Mouse (Mus musculus) limb, embryonic 12.5 days (tissue): ENCODE results near the gene Cpa4. TPM values are rescaled to one million over a fixed set of nuclear protein-coding genes. Genes with fewer than 3 reads are reported as not detected.

Experiments used
- ATAC-seq: fragments of 200-750 bp; cut with Nextera tagmentation; 2 replicates; pipeline ENCODE4 v1.8.0; 2017; ENCODE audit warnings: low read depth, moderate TSS enrichment; ENCODE audit not compliant: insufficient number of reproducible peaks, insufficient read depth, low FRiP score, low TSS enrichment
- H3K27ac ChIP-seq: fragments of 300-500 bp; sonication (generic); 2 replicates; pipeline ENCODE4 v1.5.1; 2016; ENCODE audit warnings: mild to moderate bottlenecking, moderate library complexity
- H3K27me3 ChIP-seq: fragments of 300-500 bp; sonication (generic); 2 replicates; pipeline ENCODE4 v1.6.1; 2016; ENCODE audit warnings: mild to moderate bottlenecking, moderate library complexity
- H3K36me3 ChIP-seq: fragments of 300-500 bp; sonication (generic); 2 replicates; pipeline ENCODE4 v1.6.1; 2016; ENCODE audit warnings: mild to moderate bottlenecking, moderate library complexity
- H3K4me1 ChIP-seq: fragments of 300-500 bp; sonication (generic); replicated peaks from 2 replicates; pipeline ENCODE4 v1.6.1; 2016
- H3K4me2 ChIP-seq: fragments of 300-500 bp; sonication (generic); 2 replicates; pipeline ENCODE4 v1.6.1; 2016; ENCODE audit warnings: mild to moderate bottlenecking, moderate library complexity
- H3K4me3 ChIP-seq: fragments of 300-500 bp; sonication (generic); replicated peaks from 2 replicates; pipeline ENCODE4 v1.5.1; 2016; ENCODE audit warnings: mild to moderate bottlenecking
- H3K9ac ChIP-seq: fragments of 300-500 bp; sonication (generic); replicated peaks from 2 replicates; pipeline ENCODE4 v1.6.1; 2016; ENCODE audit warnings: mild to moderate bottlenecking, moderate library complexity
- H3K9me3 ChIP-seq: fragments of 300-500 bp; sonication (generic); 2 replicates; pipeline ENCODE4 v1.6.1; 2016; ENCODE audit warnings: mild to moderate bottlenecking, moderate library complexity
- WGBS: fragments of 180-500 bp; shearing (Covaris S2); methylation state at CpG from one replicate; pipeline ENCODE4 v1.1.7; 2016; 5-methylcytosine and 5-hydroxymethylcytosine counted together
- polyA plus RNA-seq: library from polyadenylated mRNA; unstranded; fragments of >200 nt; fragmentation: Nextera tagmentation; extraction: Ambion mirVana; gene quantifications from 2 replicates; pipeline ENCODE4 v1.2.1, GENCODE M21; 2016

The Cpa4 gene
- polyA plus RNA-seq, 1 experiment from 2014 or later: 1.9 TPM

- Histone ChIP-seq H3K4me2 (no peak overlapping the region), H3K9ac (no peak overlapping the region), H3K9me3 (0 out of 2 replicates have a peak, but pooled peaks cover 4% of the 10 kb centered on the region), H3K27me3 (no peaks in the 10 kb centered on the region), H3K4me3 (no peak overlapping the region), H3K4me1 (peaks cover 60% of the 10 kb centered on the region), H3K27ac (peak overlapping the region; percentile 86), H3K36me3 (peaks cover 1% of the 10 kb centered on the region; the same call in 1 of the 2 replicates)
- no peak for ATAC-seq
- WGBS: 49% methylated on average over 6 of the region's 6 CpGs
Observed at GRCm38 (mm10) chr6:30552628-30553027, 15.5 kb upstream of the Cpa4 start.

DNA sequence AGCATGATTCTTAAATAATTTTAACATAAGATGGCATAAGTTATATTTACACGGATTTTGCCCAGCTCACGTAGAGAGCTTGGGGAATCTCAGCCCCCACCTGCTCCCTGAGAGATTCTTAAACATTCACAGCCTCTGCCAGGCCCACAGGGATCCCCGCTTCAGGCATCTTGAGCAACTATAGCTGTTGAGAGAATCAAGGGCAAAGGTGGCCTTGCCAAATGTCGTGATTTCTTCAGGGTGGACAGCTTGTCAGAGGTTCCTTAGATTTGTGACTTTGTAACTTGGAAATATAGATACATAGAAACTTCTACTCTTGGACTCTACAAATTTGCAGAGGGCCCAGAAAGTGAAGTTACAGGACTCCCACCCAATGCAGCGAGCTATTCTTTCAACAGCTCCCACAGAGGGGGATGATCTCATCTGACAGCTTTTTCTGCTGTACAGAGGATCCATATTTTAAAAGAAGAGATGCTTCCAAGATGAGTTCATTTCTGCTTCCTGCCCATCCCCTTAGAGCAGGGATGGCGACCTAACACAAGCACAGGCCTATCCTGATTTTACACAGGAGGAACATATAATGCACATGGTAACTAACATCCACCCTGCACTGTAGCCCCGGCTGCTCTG, 14.7 kb upstream of the Cpa4 start:
- Histone ChIP-seq H3K4me3 (no peak overlapping the region), H3K4me2 (no peak overlapping the region), H3K9me3 (0 out of 2 replicates have a peak, but pooled peaks cover 4% of the 10 kb centered on the region), H3K27me3 (no peaks in the 10 kb centered on the region), H3K27ac (peak overlapping the region; percentile 76), H3K9ac (no peak overlapping the region), H3K4me1 (peaks cover 51% of the 10 kb centered on the region), H3K36me3 (peaks cover 10% of the 10 kb centered on the region; the same call in 1 of the 2 replicates)
- 74% methylated on average over 7 of the region's 7 CpGs for WGBS
- ATAC-seq: no peak

- peaks cover 45% of the 10 kb centered on the region for H3K4me1 ChIP-seq
- no peak overlapping the region for H3K9ac ChIP-seq
- no peak for ATAC-seq
- H3K4me2 ChIP-seq: no peak overlapping the region
- peaks cover 14% of the 10 kb centered on the region; the same call in 1 of the 2 replicates for H3K36me3 ChIP-seq
- no peak overlapping the region for H3K4me3 ChIP-seq
- 0 out of 2 replicates have a peak, but pooled peaks cover 4% of the 10 kb centered on the region for H3K9me3 ChIP-seq
- WGBS: 36% methylated on average over 5 of the region's 5 CpGs
- H3K27ac ChIP-seq: peak overlapping the region; percentile 76; the same call in 1 of the 2 replicates
- H3K27me3 ChIP-seq: no peaks in the 10 kb centered on the region
Observed at GRCm38 (mm10) chr6:30554092-30554491, 14.1 kb upstream of the Cpa4 start.

GRCm38 (mm10) chr6:30554621-30555170, 13.5 kb upstream of the Cpa4 start:
- peaks cover 39% of the 10 kb centered on the region for H3K4me1 ChIP-seq
- 80% methylated on average over 5 of the region's 5 CpGs for WGBS
- no peak for ATAC-seq
- no peak overlapping the region for H3K4me3 ChIP-seq
- no peaks in the 10 kb centered on the region for H3K27me3 ChIP-seq
- peaks cover 14% of the 10 kb centered on the region for H3K36me3 ChIP-seq
- no peak overlapping the region for H3K4me2 ChIP-seq
- H3K9me3 ChIP-seq: 0 out of 2 replicates have a peak, but pooled peaks cover 4% of the 10 kb centered on the region
- peak overlapping the region; percentile 51; the same call in 1 of the 2 replicates for H3K27ac ChIP-seq
- H3K9ac ChIP-seq: no peak overlapping the region

DNA sequence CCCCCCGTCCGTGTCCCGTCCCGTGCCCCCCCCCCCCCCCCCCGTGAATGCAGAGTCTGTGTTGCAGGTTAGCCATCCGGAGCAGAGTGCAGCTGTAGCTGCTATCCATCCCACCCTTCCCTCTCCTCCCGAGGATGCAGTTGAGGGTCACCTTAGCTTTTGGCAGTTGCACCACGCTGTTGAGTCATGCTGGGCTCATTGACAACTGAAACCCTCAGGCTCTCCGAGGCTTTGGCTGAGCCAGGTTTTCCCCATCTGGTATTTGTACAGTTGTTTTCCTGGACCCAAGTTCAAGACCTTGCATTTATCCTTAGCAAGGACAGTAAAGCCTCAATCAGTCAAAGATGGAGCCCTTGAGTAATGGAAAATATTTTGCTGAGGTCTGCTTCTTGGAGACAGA, 12.1 kb upstream of the Cpa4 start:
- Histone ChIP-seq H3K27ac (no peak overlapping the region), H3K36me3 (peaks cover 14% of the 10 kb centered on the region), H3K4me1 (peaks cover 29% of the 10 kb centered on the region), H3K27me3 (no peaks in the 10 kb centered on the region), H3K4me3 (no peak overlapping the region), H3K9ac (no peak overlapping the region), H3K4me2 (no peak overlapping the region), H3K9me3 (0 out of 2 replicates have a peak, but pooled peaks cover 1% of the 10 kb centered on the region)
- no peak for ATAC-seq
- WGBS: 14% methylated on average over 6 of the region's 9 CpGs

- Histone ChIP-seq H3K4me3 (no peak overlapping the region), H3K27ac (no peak overlapping the region), H3K36me3 (peaks cover 31% of the 10 kb centered on the region), H3K9ac (no peak overlapping the region), H3K9me3 (no peaks in the 10 kb centered on the region), H3K4me2 (no peak overlapping the region), H3K27me3 (no peaks in the 10 kb centered on the region), H3K4me1 (peaks cover 2% of the 10 kb centered on the region; the same call in 1 of the 2 replicates)
- WGBS: 40% methylated on average over 1 of the region's 1 CpGs
- no peak for ATAC-seq
Observed at GRCm38 (mm10) chr6:30559726-30560125, 8.4 kb upstream of the Cpa4 start.

- Histone ChIP-seq H3K9ac (no peak overlapping the region), H3K27ac (no peak overlapping the region), H3K4me2 (no peak overlapping the region), H3K36me3 (peaks cover 36% of the 10 kb centered on the region), H3K4me3 (no peak overlapping the region), H3K4me1 (no peaks in the 10 kb centered on the region), H3K27me3 (no peaks in the 10 kb centered on the region), H3K9me3 (no peaks in the 10 kb centered on the region)
- no peak for ATAC-seq
- 82% methylated on average over 4 of the region's 4 CpGs for WGBS
Observed at GRCm38 (mm10) chr6:30562132-30562531, 6.0 kb upstream of the Cpa4 start.

DNA sequence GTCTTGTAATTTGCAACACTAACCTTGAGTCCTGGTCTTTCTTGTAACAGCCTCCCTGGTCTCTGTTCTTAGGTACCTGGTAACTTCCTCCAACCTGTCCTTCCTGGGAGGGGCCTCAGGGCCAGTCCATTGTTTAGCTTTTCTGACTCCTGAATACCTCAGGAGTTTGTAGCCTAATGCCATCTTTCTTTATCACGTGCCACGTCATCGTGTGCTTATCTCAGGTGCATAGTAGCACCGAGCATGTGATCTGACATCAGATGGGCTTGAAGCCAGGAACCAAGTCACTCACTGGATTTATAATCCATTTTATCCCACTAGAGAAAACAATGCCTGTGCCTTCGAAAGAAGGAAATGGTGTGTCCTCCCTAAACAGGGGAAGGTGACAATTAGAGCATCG, 4.6 kb upstream of the Cpa4 start:
- no peaks in the 10 kb centered on the region for H3K9me3 ChIP-seq
- H3K4me1 ChIP-seq: no peaks in the 10 kb centered on the region
- H3K9ac ChIP-seq: no peak overlapping the region
- no peak overlapping the region for H3K4me3 ChIP-seq
- no peak overlapping the region for H3K4me2 ChIP-seq
- no peak for ATAC-seq
- no peaks in the 10 kb centered on the region for H3K27me3 ChIP-seq
- WGBS: 87% methylated on average over 6 of the region's 6 CpGs
- no peak overlapping the region for H3K27ac ChIP-seq
- H3K36me3 ChIP-seq: peaks cover 25% of the 10 kb centered on the region

DNA sequence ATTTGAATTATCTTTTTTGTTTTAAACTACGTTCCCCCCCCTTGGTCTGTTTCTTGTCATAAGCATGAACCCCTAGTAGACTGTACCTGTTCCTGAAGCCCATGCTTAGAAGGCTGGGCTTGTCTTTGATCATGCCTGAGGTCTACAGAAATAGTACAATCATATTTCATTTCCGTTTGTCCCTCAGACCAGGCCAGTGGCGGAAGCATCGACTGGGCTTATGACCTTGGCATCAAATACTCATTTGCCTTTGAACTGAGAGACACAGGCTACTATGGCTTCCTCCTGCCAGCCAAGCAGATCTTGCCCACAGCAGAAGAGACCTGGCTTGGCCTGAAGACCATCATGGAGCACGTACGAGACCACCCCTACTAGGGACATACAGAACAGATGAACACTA, 4.1 kb upstream of the Cpa4 start:
- whole genome bisulfite sequencing: 92% methylated on average over 6 of the region's 6 CpGs
- no peak for ATAC-seq
- Histone ChIP-seq H3K9ac (no peak overlapping the region), H3K27me3 (no peaks in the 10 kb centered on the region), H3K9me3 (no peaks in the 10 kb centered on the region), H3K4me3 (no peak overlapping the region), H3K4me2 (no peak overlapping the region), H3K36me3 (peaks cover 21% of the 10 kb centered on the region), H3K27ac (no peak overlapping the region), H3K4me1 (no peaks in the 10 kb centered on the region)

- peaks cover 16% of the 10 kb centered on the region for H3K4me1 ChIP-seq
- peaks cover 13% of the 10 kb centered on the region; the same call in 1 of the 2 replicates for H3K36me3 ChIP-seq
- 89% methylated on average over 10 of the region's 10 CpGs for WGBS
- no peak overlapping the region for H3K27ac ChIP-seq
- H3K9me3 ChIP-seq: no peaks in the 10 kb centered on the region
- H3K4me3 ChIP-seq: no peak overlapping the region
- H3K4me2 ChIP-seq: no peak overlapping the region
- H3K9ac ChIP-seq: no peak overlapping the region
- ATAC-seq: no peak
- no peaks in the 10 kb centered on the region for H3K27me3 ChIP-seq
Observed at GRCm38 (mm10) chr6:30569331-30569730, 1.2 kb downstream of the Cpa4 start.

- ATAC-seq: no peak
- Histone ChIP-seq H3K4me2 (no peak overlapping the region), H3K9ac (no peak overlapping the region), H3K9me3 (no peaks in the 10 kb centered on the region), H3K36me3 (0 out of 2 replicates have a peak, but pooled peaks cover 7% of the 10 kb centered on the region), H3K27me3 (no peaks in the 10 kb centered on the region), H3K4me1 (peaks cover 23% of the 10 kb centered on the region), H3K4me3 (no peak overlapping the region), H3K27ac (no peak overlapping the region)
- 91% methylated on average over 5 of the region's 5 CpGs for WGBS
Observed at GRCm38 (mm10) chr6:30570012-30570411, 1.8 kb downstream of the Cpa4 start.
